Comparison of ENCODE assay signal across 8 mouse cellular contexts in genomic region chr17:48274885-48275284, GRCm38 (mm10). TPM values are rescaled to one million over a fixed set of nuclear protein-coding genes. Genes with fewer than 3 reads are reported as not detected.
A peak's percentile ranks its signal among the peaks of the same experiment; 100 is the strongest.
DNase-seq lines count a peak whose midpoint lies in the region; ATAC-seq and TF ChIP-seq lines count a peak whose summit lies in the region.

No protein-coding gene starts in this region.

- 28% methylated on average over 6 of the region's 6 CpGs for WGBS in heart, embryonic 12.5 days
- WGBS in forebrain, embryonic 12.5 days = 32% methylated on average over 6 of the region's 6 CpGs
- 29% methylated on average over 6 of the region's 6 CpGs for WGBS in hindbrain, postnatal 0 days
- WGBS in midbrain, embryonic 14.5 days = 28% methylated on average over 6 of the region's 6 CpGs

- H3K27me3 ChIP-seq in heart, embryonic 12.5 days (replicated peaks) = no peaks in the 10 kb centered on the region
- no peaks in the 10 kb centered on the region for H3K27me3 ChIP-seq in forebrain, embryonic 12.5 days
- no peaks in the 10 kb centered on the region for H3K27me3 ChIP-seq in hindbrain, postnatal 0 days (ENCODE audit: insufficient read depth, low read length)
- no peaks in the 10 kb centered on the region for H3K27me3 ChIP-seq in midbrain, embryonic 14.5 days (ENCODE audit: control insufficient read depth, insufficient read depth, low read length)

- no peak overlapping the region for H3K9ac ChIP-seq in heart, embryonic 12.5 days
- no peak overlapping the region for H3K9ac ChIP-seq in forebrain, embryonic 12.5 days
- H3K9ac ChIP-seq in hindbrain, postnatal 0 days (replicated peaks; ENCODE audit: low read length) = no peak overlapping the region
- no peak overlapping the region for H3K9ac ChIP-seq in midbrain, embryonic 14.5 days (replicated peaks; ENCODE audit: low read length)

- ATAC-seq in heart, embryonic 12.5 days (ENCODE audit: insufficient number of reproducible peaks, low FRiP score) = no peak
- peak; percentile 36; the same call in 1 of the 2 replicates for ATAC-seq in forebrain, embryonic 12.5 days (ENCODE audit: low FRiP score)
- no peak for ATAC-seq in hindbrain, postnatal 0 days
- no peak for ATAC-seq in midbrain, embryonic 14.5 days (ENCODE audit: low FRiP score, low TSS enrichment)

- TF ChIP-seq POLR2A in brain, embryonic 14.5 days (IDR thresholded peaks at IDR 0.05; ENCODE audit: borderline replicate concordance, extremely low read depth, insufficient read depth, insufficient read length, poor library complexity, severe bottlenecking) = no peak

- H3K36me3 ChIP-seq in heart, embryonic 12.5 days = no peaks in the 10 kb centered on the region
- H3K36me3 ChIP-seq in forebrain, embryonic 12.5 days (replicated peaks) = no peaks in the 10 kb centered on the region
- H3K36me3 ChIP-seq in hindbrain, postnatal 0 days (ENCODE audit: insufficient read depth, low read length) = no peaks in the 10 kb centered on the region
- no peaks in the 10 kb centered on the region for H3K36me3 ChIP-seq in midbrain, embryonic 14.5 days (ENCODE audit: control insufficient read depth, insufficient read depth, low read length)

- H3K9me3 ChIP-seq in heart, embryonic 12.5 days (replicated peaks) = no peaks in the 10 kb centered on the region
- H3K9me3 ChIP-seq in forebrain, embryonic 12.5 days = no peaks in the 10 kb centered on the region
- no peaks in the 10 kb centered on the region for H3K9me3 ChIP-seq in hindbrain, postnatal 0 days (ENCODE audit: low read length)
- no peaks in the 10 kb centered on the region for H3K9me3 ChIP-seq in midbrain, embryonic 14.5 days (ENCODE audit: control insufficient read depth, low read length)

- intact Hi-C loops in left cerebral cortex, postnatal 14 days (cut with DNase I) = loop anchor here (1.0 to 5.0 kb wide), 2 partner anchors 62 to 132 kb away; partner anchors contain the start of gene Nfya

- H3K4me2 ChIP-seq in heart, embryonic 12.5 days = no peak overlapping the region
- no peak overlapping the region for H3K4me2 ChIP-seq in forebrain, embryonic 12.5 days
- no peak overlapping the region for H3K4me2 ChIP-seq in hindbrain, postnatal 0 days (ENCODE audit: low read depth, low read length)
- H3K4me2 ChIP-seq in midbrain, embryonic 14.5 days (ENCODE audit: low read length) = no peak overlapping the region

- DNase-seq in heart, adult 18-20 months = peak; percentile 69 to 89
- DNase-seq in brain, embryonic 14.5 days (ENCODE audit: low read depth) = peak; percentile 86
- peak; percentile 84 for DNase-seq in hindbrain, postnatal 0 days (ENCODE audit: low spot score)
- DNase-seq in left cerebral cortex, postnatal 14 days (ENCODE audit: low spot score in 2 of 2) = peak; percentile 76 to 83
- peak; percentile 86 for DNase-seq in midbrain, embryonic 14.5 days
- DNase-seq in spleen, postnatal 10 days (ENCODE audit: low spot score in 2 of 2) = peak; percentile 86 to 91

- H3K4me3 ChIP-seq in heart, embryonic 12.5 days = no peak overlapping the region
- H3K4me3 ChIP-seq in forebrain, embryonic 12.5 days (replicated peaks) = no peak overlapping the region
- H3K4me3 ChIP-seq in hindbrain, postnatal 0 days (ENCODE audit: low read length) = no peak overlapping the region
- no peak overlapping the region for H3K4me3 ChIP-seq in midbrain, embryonic 14.5 days (replicated peaks; ENCODE audit: low read depth, low read length)

- H3K27ac ChIP-seq in heart, embryonic 12.5 days (ENCODE audit: poor library complexity, severe bottlenecking) = no peak overlapping the region
- no peak overlapping the region for H3K27ac ChIP-seq in forebrain, embryonic 12.5 days
- no peak overlapping the region for H3K27ac ChIP-seq in hindbrain, postnatal 0 days
- no peak overlapping the region for H3K27ac ChIP-seq in midbrain, embryonic 14.5 days (replicated peaks; ENCODE audit: low read depth, low read length)

- TF ChIP-seq CTCF in brain, embryonic 14.5 days (IDR thresholded peaks at IDR 0.05; ENCODE audit: borderline replicate concordance, extremely low read depth, insufficient read depth, insufficient read length) = peak; percentile 85; the same call in 1 of the 2 replicates
- peak; percentile 81 for TF ChIP-seq CTCF in hindbrain, postnatal 0 days (IDR thresholded peaks at IDR 0.05; ENCODE audit: low read depth)

- H3K4me1 ChIP-seq in heart, embryonic 12.5 days (replicated peaks) = 0 out of 2 replicates have a peak, but pooled peaks cover 5% of the 10 kb centered on the region
- H3K4me1 ChIP-seq in forebrain, embryonic 12.5 days = no peaks in the 10 kb centered on the region
- H3K4me1 ChIP-seq in hindbrain, postnatal 0 days (ENCODE audit: insufficient read depth, low read length) = no peaks in the 10 kb centered on the region
- no peaks in the 10 kb centered on the region for H3K4me1 ChIP-seq in midbrain, embryonic 14.5 days (ENCODE audit: control insufficient read depth, insufficient read depth, low read length)

RNA-seq across cellular contexts. Expression of gene Treml4, which starts 10.8 kb away (rescaled TPM):
- under 1 TPM in 1 of 2 experiments, not detected in 1; 0.33 TPM for total RNA-seq in heart, adult 18-20 months (2021)
- polyA plus RNA-seq in heart, embryonic 12.5 days (2016; fragmentation: Nextera tagmentation; extraction: Ambion mirVana) = 0.39 and 0.74 TPM in 2 replicates
- 0.05 TPM in 1 of 2 replicates, not detected in the other for polyA plus RNA-seq in brain, embryonic 14.5 days (2012; rRNA removed)
- polyA plus RNA-seq in forebrain, embryonic 12.5 days (2016; fragmentation: Nextera tagmentation; extraction: Ambion mirVana) = 0.26 and 0.41 TPM in 2 replicates
- total RNA-seq in hindbrain, postnatal 0 days (2014; rRNA removed) = not detected in 2 replicates
- 0.19 and 0.66 TPM in 2 replicates for polyA plus RNA-seq in hindbrain, postnatal 0 days (2015; fragmentation: Nextera tagmentation; extraction: Ambion mirVana)
- total RNA-seq in left cerebral cortex, postnatal 14 days (2021) = not detected
- not detected in 2 replicates for polyA plus RNA-seq in midbrain, embryonic 14.5 days (2014; fragmentation: Nextera tagmentation; extraction: Ambion mirVana)

RNA-seq across cellular contexts. Expression of gene Treml2, which starts 24.4 kb away (rescaled TPM):
- total RNA-seq in heart, adult 18-20 months (2021) = 1 to 10 TPM in 1 of 2 experiments, under 1 TPM in 1; 0.65 to 1.1 TPM
- 0.82 and 0.97 TPM in 2 replicates for polyA plus RNA-seq in heart, embryonic 12.5 days (2016; fragmentation: Nextera tagmentation; extraction: Ambion mirVana)
- polyA plus RNA-seq in brain, embryonic 14.5 days (2012; rRNA removed) = 0.19 and 0.42 TPM in 2 replicates
- polyA plus RNA-seq in forebrain, embryonic 12.5 days (2016; fragmentation: Nextera tagmentation; extraction: Ambion mirVana) = 0.11 and 0.23 TPM in 2 replicates
- 0.11 and 1.8 TPM in 2 replicates for total RNA-seq in hindbrain, postnatal 0 days (2014; rRNA removed)
- polyA plus RNA-seq in hindbrain, postnatal 0 days (2015; fragmentation: Nextera tagmentation; extraction: Ambion mirVana) = 0.08 and 0.09 TPM in 2 replicates
- under 1 TPM; 0.46 to 0.47 TPM for total RNA-seq in left cerebral cortex, postnatal 14 days (2021)
- polyA plus RNA-seq in midbrain, embryonic 14.5 days (2014; fragmentation: Nextera tagmentation; extraction: Ambion mirVana) = 0.12 TPM in 1 of 2 replicates, not detected in the other

RNA-seq across cellular contexts. Expression of gene Trem3, which starts 27.3 kb away (rescaled TPM):
- not detected for total RNA-seq in heart, adult 18-20 months (2021)
- polyA plus RNA-seq in heart, embryonic 12.5 days (2016; fragmentation: Nextera tagmentation; extraction: Ambion mirVana) = not detected in 2 replicates
- 0.08 TPM in 1 of 2 replicates, not detected in the other for polyA plus RNA-seq in brain, embryonic 14.5 days (2012; rRNA removed)
- not detected in 2 replicates for polyA plus RNA-seq in forebrain, embryonic 12.5 days (2016; fragmentation: Nextera tagmentation; extraction: Ambion mirVana)
- total RNA-seq in hindbrain, postnatal 0 days (2014; rRNA removed) = not detected in 2 replicates
- polyA plus RNA-seq in hindbrain, postnatal 0 days (2015; fragmentation: Nextera tagmentation; extraction: Ambion mirVana) = not detected in 2 replicates
- under 1 TPM; 0.48 to 0.57 TPM for total RNA-seq in left cerebral cortex, postnatal 14 days (2021)
- polyA plus RNA-seq in midbrain, embryonic 14.5 days (2014; fragmentation: Nextera tagmentation; extraction: Ambion mirVana) = not detected in 2 replicates

RNA-seq across cellular contexts. Expression of gene B430306N03Rik, which starts 41.1 kb away (rescaled TPM):
- total RNA-seq in heart, adult 18-20 months (2021) = under 1 TPM; 0.18 to 0.20 TPM
- 0.13 and 0.15 TPM in 2 replicates for polyA plus RNA-seq in heart, embryonic 12.5 days (2016; fragmentation: Nextera tagmentation; extraction: Ambion mirVana)
- 0.06 and 0.26 TPM in 2 replicates for polyA plus RNA-seq in brain, embryonic 14.5 days (2012; rRNA removed)
- 0.13 TPM in 1 of 2 replicates, not detected in the other for polyA plus RNA-seq in forebrain, embryonic 12.5 days (2016; fragmentation: Nextera tagmentation; extraction: Ambion mirVana)
- total RNA-seq in hindbrain, postnatal 0 days (2014; rRNA removed) = 0.05 TPM in 1 of 2 replicates, not detected in the other
- not detected in 2 replicates for polyA plus RNA-seq in hindbrain, postnatal 0 days (2015; fragmentation: Nextera tagmentation; extraction: Ambion mirVana)
- under 1 TPM; 0.08 to 0.11 TPM for total RNA-seq in left cerebral cortex, postnatal 14 days (2021)
- polyA plus RNA-seq in midbrain, embryonic 14.5 days (2014; fragmentation: Nextera tagmentation; extraction: Ambion mirVana) = 0.55 TPM in 1 of 2 replicates, not detected in the other

RNA-seq across cellular contexts. Expression of gene Trem1, which starts 42.3 kb away (rescaled TPM):
- under 1 TPM in 1 of 2 experiments, not detected in 1; 0.13 TPM for total RNA-seq in heart, adult 18-20 months (2021)
- polyA plus RNA-seq in heart, embryonic 12.5 days (2016; fragmentation: Nextera tagmentation; extraction: Ambion mirVana) = 0.08 and 0.22 TPM in 2 replicates
- not detected in 2 replicates for polyA plus RNA-seq in brain, embryonic 14.5 days (2012; rRNA removed)
- 0.09 TPM in 1 of 2 replicates, not detected in the other for polyA plus RNA-seq in forebrain, embryonic 12.5 days (2016; fragmentation: Nextera tagmentation; extraction: Ambion mirVana)
- not detected in 2 replicates for total RNA-seq in hindbrain, postnatal 0 days (2014; rRNA removed)
- polyA plus RNA-seq in hindbrain, postnatal 0 days (2015; fragmentation: Nextera tagmentation; extraction: Ambion mirVana) = 0.09 TPM in 1 of 2 replicates, not detected in the other
- not detected for total RNA-seq in left cerebral cortex, postnatal 14 days (2021)
- not detected in 2 replicates for polyA plus RNA-seq in midbrain, embryonic 14.5 days (2014; fragmentation: Nextera tagmentation; extraction: Ambion mirVana)
